Mouse (Mus musculus) hematopoietic stem cell, adult 5-6 weeks (primary cell): ENCODE results near the gene Zfp992. TPM values are rescaled to one million over a fixed set of nuclear protein-coding genes. Genes with fewer than 3 reads are reported as not detected.
A peak's percentile ranks its signal among the peaks of the same experiment; 100 is the strongest.
"Not testable (repeated sequence)": the region's sequence is repeated elsewhere in the genome, so short reads cannot be mapped to it uniquely, and the experiment has no call there.

Source experiments
- ATAC-seq, 2 experiments: fragments of 125-278 bp in 1 of 2; replicated peaks in 1 of 2; 2 replicates each; pipeline ENCODE4 v1.8.0; 2016 to 2017; ENCODE audit warnings: inconsistent platforms in 2 of 2, mild to moderate bottlenecking in 2 of 2, moderate number of reproducible peaks in 2 of 2, low read depth in 1 of 2, moderate TSS enrichment in 1 of 2; ENCODE audit not compliant: low FRiP score in 2 of 2, poor library complexity in 2 of 2, severe bottlenecking in 2 of 2, insufficient read depth in 1 of 2, low TSS enrichment in 1 of 2
- total RNA-seq: library from RNA; stranded (forward); fragments of 172-1452, 232-1000 nt; gene quantifications from 2 replicates; pipeline ENCODE4 v1.2.3, GENCODE M21; 2017

Zfp992 gene
- total RNA-seq, 1 experiment from 2014 or later = 17.8 TPM

DNA sequence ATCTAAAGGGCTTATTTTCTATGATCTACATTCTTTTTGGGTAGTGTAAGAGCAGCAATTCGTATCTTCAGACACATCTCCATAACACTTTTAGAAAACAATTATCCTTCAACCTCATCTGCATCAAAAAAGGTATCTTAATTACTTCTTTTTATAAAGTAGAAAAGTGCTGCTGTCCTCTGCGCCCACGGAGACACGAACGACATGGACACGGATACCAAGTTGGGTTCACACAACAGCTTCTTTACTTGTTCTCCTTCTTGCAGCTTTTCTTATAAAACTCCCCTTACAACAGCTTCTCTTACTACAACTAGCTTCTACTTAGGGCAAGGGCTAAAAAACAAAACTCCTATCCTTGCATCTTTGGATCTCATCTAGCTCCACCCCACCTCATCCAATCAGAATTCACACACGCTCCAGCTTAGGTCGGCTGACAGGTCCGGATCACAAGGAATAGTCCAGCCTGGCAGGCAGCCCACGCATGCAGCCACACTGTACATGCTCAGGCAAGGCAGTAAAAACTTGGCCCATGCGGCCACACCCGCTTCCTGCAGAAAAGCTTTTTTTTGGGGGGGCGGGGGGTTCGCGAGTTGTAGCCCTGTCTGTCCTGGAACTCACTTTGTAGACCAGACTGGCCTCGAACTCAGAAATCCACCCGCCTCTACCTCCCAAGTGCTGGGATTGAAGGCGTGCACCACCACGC, 15.0 kb downstream of the Zfp992 start:
- ATAC-seq = not testable (repeated sequence)

DNA sequence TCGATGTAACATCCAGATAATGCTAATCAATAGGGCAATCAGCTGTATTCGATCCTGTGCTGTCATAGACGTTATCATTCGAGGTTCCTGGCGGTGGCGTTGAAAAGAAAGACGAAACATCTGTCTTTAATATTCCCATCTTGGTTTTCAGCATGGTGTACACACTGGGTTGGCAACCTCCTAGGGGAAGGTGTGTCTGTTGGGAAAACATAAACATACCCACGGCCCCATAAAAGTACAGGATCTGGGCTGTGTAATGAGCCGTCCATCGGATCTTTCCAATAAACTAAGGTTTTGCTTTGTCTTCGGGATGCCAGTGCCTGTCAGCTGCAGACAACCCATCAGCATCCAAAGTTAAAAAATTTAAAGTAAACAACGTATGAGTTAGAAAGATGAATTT, 21.2 kb downstream of the Zfp992 start:
- ATAC-seq = peak; percentile 12 to 16; a peak in 1 of 4 replicates

DNA sequence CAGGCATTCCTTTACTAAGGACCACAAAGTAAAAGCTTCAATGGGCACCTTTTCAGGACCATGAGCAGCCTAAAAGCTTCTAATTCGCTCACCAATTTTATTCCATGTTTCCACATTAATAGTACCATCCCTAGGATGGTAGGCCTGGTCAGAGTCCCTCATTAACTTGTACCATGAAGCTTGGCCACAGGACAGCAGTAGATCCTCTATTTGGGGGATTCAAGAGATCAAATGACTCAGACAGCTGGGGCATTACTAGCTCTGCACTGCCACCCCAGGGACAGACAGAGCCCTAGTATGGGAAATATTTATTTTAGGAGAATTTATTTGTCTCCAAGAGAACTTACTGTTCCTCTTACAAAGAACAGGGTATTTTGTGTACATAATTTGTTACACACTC, 25.4 kb downstream of the Zfp992 start:
- peak in 1 of 2 experiments; percentile 23; a peak in 1 of 4 replicates for ATAC-seq

DNA sequence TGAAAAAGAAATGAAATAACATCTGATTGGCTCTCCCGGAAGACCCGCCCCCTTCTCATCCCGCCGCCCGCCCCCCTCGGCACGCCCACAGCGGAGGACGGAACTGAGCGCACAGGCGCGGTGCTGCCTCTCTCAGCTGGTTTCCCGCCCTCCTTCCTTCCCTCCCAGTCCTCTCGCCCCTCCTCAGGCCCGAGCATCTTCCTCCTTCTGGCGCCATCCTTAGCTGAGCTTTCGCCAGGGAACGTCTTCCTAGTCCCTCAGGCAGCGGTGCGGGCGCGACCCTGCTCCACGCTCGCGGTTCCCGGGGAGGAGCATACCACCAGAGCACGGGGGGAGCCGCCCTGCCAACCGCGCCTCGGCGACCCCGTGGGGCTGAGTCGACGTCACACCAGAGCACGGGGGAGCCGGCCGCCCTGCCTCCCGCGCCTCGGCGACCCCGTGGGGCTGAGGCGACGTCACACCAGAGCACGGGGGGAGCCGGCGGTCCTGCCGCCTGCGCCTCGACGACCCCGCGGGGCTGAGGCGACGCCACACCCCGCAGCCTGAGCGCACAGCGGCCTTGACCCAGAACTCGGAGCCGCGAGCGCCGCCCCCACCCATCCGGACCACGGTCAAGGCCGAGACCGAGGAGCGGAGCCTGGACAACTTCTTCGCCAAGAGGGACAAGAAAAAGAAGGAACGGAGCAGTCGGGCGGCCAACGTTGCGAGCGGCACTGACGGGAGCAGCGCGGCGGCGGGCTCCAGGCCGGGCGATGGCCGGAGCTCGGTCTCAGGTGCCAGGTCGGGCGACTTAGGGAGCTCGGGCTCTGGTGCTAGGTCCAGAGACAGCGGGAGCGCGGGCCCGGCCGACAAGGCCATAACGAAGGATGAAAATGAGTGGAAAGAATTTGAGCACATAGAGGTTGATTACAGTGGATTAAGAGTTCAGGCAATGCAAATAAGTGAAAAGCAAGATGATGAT, 26.2 kb downstream of the Zfp992 start:
- peak; percentile 50 to 57; a peak in 3 of 4 replicates for ATAC-seq

DNA sequence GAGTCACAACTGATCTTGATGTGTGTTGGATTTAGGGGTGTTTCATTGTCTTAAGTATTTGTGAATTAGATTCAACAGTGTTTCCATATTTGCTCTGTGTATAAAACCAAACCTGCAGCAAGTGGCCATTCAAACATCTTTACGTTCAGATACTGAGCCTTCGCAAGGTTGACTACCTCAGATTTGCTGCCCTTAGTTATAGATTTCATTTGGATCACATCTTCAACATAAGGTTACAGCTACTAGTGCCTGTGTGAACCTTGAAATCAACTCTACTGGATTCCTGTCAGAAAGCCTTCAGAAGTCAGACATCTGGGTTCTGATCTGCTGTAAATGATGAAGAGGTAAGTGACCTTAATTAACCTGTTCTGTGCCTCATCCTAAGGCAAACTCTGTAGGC, 27.4 kb downstream of the Zfp992 start:
- ATAC-seq = not testable (repeated sequence)

DNA sequence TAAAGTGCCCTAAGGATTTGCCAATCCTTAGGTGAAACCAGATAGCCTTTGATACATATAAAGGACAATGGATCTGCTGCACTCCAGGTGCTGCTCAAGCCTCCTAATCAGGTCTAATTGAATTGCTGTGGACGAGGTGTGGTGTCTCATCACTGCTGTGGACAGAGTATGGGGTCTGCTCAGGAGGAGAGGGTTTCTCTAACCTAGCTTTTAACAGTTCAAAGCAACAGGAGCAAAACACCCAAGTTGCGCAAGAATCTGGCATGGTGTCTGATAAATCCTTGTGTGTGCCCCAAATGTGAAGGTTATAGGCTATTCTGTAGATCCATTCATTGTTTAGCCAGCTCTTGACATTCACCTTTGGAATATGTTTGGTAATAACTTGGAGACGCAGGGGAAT, 28.1 kb downstream of the Zfp992 start:
- ATAC-seq = not testable (repeated sequence)

DNA sequence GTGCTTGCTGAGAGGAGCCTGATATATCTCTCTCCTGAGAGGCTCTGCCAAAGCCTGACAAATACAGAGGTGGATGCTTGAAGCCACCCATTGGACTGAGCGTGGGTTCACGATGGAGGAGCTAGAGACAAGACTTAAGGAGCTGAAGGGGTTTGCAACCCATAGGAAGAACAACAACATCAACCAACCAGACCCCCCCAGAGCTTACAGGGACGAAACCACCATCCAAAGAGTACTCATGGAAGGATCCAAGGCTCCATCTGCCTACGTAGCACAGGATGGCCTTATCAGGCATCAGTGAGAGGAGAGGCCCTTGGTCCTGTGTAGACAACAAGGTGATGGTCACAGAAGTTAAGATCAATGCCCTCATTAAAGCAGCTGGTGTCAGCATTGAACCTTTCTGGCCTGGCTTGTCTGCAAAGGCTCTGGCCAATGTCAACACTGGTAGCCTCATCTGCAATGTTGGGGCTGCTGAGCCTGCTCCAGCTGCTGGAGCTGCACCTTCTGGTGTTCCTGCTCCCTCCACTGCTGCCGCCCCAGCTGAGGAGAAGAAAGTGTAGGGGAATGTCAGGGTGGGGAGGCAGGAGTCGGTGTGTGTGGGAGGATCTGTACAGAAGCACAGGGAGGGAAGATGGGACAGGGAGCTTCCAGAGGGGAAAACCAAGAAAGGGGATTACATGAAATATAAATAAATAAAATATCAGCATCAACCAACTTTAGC, 31.7 kb downstream of the Zfp992 start:
- ATAC-seq = not testable (repeated sequence)

DNA sequence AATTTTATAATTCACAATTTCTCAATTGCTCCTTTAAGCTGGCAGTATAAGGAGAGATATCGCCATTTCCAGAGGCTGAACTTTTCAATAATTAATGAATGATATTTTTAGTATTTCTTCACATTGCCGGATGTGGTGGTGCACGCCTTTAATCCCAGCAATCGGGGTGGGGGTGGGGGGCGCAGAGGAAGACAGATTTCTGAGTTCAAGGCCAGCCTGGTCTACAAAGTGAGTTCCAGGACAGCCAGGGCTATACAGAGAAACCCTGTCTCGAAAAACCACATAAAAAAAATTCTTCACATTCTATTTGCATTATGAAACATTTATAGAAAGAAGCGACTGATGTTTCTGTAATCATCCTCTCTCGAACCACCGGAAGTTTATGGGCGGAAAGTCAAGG, 33.7 kb downstream of the Zfp992 start:
- not testable (repeated sequence) for ATAC-seq

DNA sequence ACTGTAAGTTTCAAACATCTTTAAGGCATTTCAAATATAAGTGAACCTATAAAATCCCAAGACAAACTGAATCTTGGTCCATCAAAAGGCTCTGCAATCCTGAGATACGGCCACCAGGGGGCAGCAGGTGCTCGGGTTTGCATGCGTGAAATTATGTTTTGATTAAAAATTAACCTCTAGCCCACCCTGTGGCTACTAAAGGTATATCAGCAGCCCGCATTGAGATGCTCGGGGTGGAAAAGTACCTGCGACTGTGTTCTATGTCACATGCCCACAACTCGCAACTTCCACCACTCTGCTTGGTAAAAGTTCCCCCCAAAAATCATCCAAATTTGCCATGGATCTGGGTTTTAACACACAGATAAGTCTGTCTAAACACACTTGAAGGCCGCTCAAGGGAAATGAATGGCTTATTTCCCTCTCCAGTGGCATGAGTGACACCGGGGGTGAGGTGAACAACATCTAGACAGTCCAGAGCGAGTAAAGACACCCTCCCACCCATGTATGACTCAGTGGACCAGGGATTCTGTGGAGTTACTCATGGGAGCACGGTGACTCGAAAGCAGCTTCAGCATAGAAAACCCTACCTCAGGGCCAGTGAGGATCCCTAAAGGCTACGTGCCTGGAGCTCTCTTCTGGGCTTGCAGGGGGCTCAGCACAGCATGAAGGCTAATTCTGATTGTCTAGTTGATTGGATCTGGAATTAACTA, 34.9 kb downstream of the Zfp992 start:
- ATAC-seq = peak; percentile 32 to 43; a peak in 3 of 4 replicates

DNA sequence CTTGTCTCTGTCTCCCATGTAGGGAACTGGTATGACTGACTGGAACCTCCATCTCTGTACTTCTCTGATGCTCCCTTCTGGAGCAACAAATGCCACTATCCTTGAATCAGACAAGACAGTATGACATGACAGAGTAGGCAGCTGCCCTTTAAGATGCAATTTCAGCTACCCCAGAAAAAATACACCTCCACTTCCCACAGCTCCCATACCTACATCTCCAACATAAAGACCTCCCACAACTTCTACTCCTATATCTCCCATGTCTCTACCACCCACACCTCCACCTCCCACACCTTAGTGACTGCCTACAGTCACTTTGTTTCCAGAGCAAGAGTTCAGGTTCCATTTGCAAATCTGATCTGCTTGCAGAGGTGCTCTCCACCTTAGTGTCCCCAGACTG, 35.9 kb downstream of the Zfp992 start:
- not testable (repeated sequence) for ATAC-seq

DNA sequence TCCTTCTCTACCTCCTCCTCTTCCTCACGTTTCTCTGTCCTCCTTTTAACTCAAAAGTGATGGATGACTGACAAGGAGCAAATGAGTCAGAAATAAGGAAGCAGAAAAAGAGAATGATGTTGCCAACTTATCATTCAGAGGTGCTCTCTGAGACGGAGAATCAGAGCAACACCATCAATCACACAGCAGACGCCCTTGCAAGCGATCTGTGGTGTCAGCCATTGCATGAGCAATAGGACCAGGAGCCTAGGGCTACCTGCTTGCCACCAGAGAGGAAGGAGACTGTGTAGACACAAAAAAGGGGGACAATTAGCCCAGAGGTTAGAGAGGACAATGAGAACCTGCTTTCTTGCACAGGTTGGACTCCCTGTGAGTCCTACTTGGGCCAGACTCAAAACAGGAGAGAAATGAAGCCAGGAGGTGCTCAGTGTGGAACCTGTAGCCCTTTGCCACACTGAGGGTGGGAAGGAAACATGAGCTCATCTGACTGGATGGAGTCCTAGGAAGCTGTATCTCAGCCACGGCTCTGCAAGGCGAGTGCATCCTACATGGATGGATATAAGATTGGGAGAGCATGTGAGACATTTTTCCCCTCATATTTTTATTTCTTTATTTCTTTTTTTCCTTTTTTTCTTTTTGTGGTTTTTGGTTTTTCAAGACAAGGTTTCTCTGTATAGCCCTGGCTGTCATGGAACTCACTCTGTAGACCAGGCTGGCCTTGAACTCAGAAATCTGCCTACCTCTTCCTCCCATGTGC, 36.5 kb downstream of the Zfp992 start:
- ATAC-seq = not testable (repeated sequence)

DNA sequence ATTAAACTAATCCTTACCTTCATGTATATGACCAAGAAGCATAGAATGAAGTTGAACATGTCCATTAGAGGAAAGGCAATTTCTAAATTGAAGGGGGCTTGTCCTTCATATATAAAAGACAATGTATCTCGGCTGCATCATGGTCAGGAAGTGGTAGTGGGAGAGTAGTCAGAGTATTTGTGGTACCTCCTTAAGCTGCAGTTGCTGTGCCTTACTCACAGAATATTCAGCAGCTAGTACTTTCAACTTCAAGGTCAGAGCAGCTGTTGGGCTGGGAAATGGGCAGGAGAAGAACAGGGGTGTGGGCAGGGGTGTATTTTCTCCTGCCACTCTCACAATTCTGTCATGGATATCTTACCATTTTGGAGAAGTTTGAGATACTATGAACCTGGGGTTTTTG, 37.9 kb downstream of the Zfp992 start:
- not testable (repeated sequence) for ATAC-seq

DNA sequence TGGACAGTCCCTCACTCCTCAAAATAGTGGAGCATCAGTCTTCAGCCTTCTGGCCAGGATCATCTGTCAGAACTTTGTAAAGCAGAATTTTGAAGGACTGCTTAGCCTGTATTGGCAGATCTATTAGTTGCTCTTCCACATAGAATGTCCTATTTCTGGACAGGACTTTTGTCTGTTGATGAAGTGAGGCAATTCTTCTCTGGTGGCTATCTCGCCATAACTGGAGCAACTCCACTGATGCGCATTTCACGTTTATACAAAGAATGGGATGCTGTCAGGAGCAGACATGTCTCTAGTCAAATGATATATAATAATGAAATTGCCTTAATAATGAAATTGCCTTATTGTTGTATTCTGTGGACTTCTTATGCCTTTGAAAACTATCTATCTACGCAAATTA, 40.4 kb downstream of the Zfp992 start:
- ATAC-seq = not testable (repeated sequence)

DNA sequence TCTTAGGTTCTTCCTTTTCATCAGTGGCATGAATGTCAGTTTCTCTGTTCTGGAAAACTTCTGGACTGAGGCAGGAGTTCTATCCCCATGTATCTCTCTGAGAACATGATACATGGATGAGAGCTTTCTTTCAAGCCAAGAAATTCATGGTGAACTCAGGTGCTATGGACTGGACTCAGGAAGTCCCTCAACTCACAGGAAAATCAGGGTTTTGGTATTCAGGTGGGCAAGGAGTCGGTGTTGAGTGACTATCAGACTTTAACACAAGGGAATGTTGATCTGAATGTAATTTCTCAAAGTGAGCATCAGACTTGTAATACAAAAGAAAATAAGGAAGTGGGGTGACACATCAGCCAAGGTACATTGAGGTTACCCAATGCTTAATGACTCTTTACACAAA, 43.2 kb downstream of the Zfp992 start:
- not testable (repeated sequence) for ATAC-seq

DNA sequence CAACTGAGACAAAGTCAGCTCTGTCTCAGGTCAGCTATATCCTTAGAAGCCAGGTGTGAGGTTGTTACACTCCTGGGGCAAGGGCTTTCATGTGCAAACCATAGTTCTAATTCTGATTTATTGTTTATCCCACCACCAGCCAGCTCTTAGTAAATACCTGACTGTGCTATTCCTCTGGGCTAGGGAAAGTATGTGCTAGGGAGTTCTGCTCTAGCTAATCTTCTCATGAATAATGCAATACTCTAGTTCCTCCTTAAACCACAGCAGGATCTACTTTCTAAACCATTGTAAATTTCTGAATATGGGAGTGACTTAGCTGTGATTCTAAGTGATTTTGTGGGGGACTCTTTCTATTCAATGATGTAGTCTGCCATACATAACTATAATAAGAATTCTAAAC, 43.6 kb downstream of the Zfp992 start:
- ATAC-seq = no peak

DNA sequence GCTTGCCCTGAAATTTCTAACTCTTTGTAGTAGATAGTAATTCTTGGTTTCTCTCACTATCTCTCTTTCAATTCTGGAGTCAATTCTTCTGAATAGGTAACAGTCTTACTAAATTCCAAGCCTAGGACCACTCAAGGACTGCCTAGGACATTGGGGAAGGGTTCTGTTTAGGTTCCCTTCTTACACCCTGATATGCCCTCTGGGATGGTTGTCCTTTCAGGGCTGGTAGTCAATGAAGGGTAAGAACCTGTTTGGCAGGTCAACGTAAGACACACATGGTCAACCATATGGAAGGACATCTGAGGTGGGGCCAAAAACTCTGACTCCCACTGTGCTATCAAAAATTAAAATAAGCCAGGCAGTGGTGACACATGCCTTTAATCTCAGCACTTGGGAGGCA, 44.0 kb downstream of the Zfp992 start:
- peak; percentile 14 to 43; a peak in 1 of 4 replicates for ATAC-seq
